Mouse (Mus musculus) R1 (cell line): ENCODE data around the gene Ncbp3.

ENCODE experiments used
- DNase-seq: peaks from one replicate; pipeline ENCODE4 v3.0.0-alpha.2; 2018; ENCODE audit warnings: low read depth, low spot score

Ncbp3 gene

GRCm38 (mm10) chr11:73047542-73047996 lies at the start of gene Ncbp3:
Ncbp3 (plus strand) TSS chr11:73047783.
- peak; percentile 98 for DNase-seq

GRCm38 (mm10) chr11:72998771-72999170 lies 48.8 kb upstream of the Ncbp3 start, which contains the start of gene P2rx1:
P2rx1 (plus strand) TSS chr11:72999103.
- no peak for DNase-seq

GRCm38 (mm10) chr11:73001029-73001428 lies 46.6 kb upstream of the Ncbp3 start:
- peak; percentile 74 for DNase-seq

- peak; percentile 83 for DNase-seq
Observed at GRCm38 (mm10) chr11:73006377-73006776, 41.2 kb upstream of the Ncbp3 start.

- DNase-seq: no peak
Observed at GRCm38 (mm10) chr11:73007113-73007512, 40.5 kb upstream of the Ncbp3 start.

GRCm38 (mm10) chr11:73007698-73008481 lies 39.7 kb upstream of the Ncbp3 start:
- peak; percentile 59 for DNase-seq

- no peak for DNase-seq
Observed at GRCm38 (mm10) chr11:73008826-73009225, 38.8 kb upstream of the Ncbp3 start.

GRCm38 (mm10) chr11:73009531-73010274 lies 37.9 kb upstream of the Ncbp3 start:
- DNase-seq: no peak

- DNase-seq: no peak
Observed at GRCm38 (mm10) chr11:73013981-73014380, 33.6 kb upstream of the Ncbp3 start.

GRCm38 (mm10) chr11:73014831-73015344 lies 32.7 kb upstream of the Ncbp3 start:
- no peak for DNase-seq

- DNase-seq: no peak
Observed at GRCm38 (mm10) chr11:73015391-73016102, 32.0 kb upstream of the Ncbp3 start.

- no peak for DNase-seq
Observed at GRCm38 (mm10) chr11:73016103-73016420, 31.5 kb upstream of the Ncbp3 start.

- DNase-seq: peak; percentile 94
Observed at GRCm38 (mm10) chr11:73018471-73019146, 29.0 kb upstream of the Ncbp3 start, which contains the start of gene Camkk1. Camkk1 (plus strand) TSS chr11:73019008.

GRCm38 (mm10) chr11:73019147-73019795 lies 28.3 kb upstream of the Ncbp3 start:
- peak; percentile 65 for DNase-seq

GRCm38 (mm10) chr11:73020953-73021800 lies 26.4 kb upstream of the Ncbp3 start:
- DNase-seq: no peak

GRCm38 (mm10) chr11:73023099-73023498 lies 24.5 kb upstream of the Ncbp3 start:
- DNase-seq: no peak

GRCm38 (mm10) chr11:73023827-73024226 lies 23.8 kb upstream of the Ncbp3 start:
- DNase-seq: no peak

GRCm38 (mm10) chr11:73024236-73024904 lies 23.2 kb upstream of the Ncbp3 start:
- DNase-seq: no peak

GRCm38 (mm10) chr11:73026961-73027360 lies 20.6 kb upstream of the Ncbp3 start:
- peak; percentile 85 for DNase-seq
